Mouse (Mus musculus) cerebral cortex, adult 2 months (tissue): ENCODE measurements around the gene Manbal.

Experiments used
- WGBS: fragments of 180-500 bp; shearing (Covaris S2); methylation state at CpG from one replicate; pipeline ENCODE4 v1.1.7; 2018; 5-methylcytosine and 5-hydroxymethylcytosine counted together

Manbal gene

GRCm38 (mm10) chr2:157436496-157436895 lies 69.1 kb downstream of the Manbal start:
- WGBS: 62% methylated on average over 11 of the region's 11 CpGs

DNA sequence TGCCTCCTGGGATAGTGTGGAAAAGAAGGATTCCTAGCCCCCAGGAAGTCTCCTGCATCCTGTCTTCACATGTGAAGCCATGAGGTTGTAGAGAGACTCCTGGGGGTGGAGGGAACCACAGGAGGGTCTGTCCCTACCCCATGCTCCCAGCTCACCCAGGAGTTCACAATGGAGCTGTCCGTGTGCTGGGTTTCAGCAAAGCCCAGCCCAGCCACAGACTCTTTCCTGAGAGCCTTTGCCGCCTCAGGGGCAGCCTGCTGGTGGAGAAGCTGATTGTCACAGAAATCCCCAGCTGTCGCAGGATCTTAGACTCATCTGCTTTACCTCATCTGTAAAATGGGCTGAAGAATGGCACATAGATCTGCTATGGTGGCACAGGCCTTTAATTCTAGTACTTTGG lies 69.7 kb downstream of the Manbal start:
- 91% methylated on average over 3 of the region's 3 CpGs for WGBS

- WGBS: 90% methylated on average over 1 of the region's 1 CpGs
These were observed 74.0 kb downstream of the Manbal start for GRCm38 (mm10) chr2:157441363-157441762.
